Mouse (Mus musculus): Measurements from ENCODE around the gene Gatad1.
"Not testable (repeated sequence)": the region's sequence is repeated elsewhere in the genome, so short reads cannot be mapped to it uniquely, and the experiment has no call there.

- TF ChIP-seq CTCF (IDR thresholded peaks at IDR 0.05; ENCODE audit: low read depth, low read length); TAL1 (conservative IDR thresholded peaks at IDR 0.05; ENCODE audit: low read depth, low read length); POLR2AphosphoS5 (IDR thresholded peaks at IDR 0.05; ENCODE audit: insufficient replicate concordance, low read depth, low read length); GATA1 (IDR thresholded peaks at IDR 0.05; ENCODE audit: borderline replicate concordance, low read length); GATA2 (IDR thresholded peaks at IDR 0.05; ENCODE audit: borderline replicate concordance, low read depth, low read length): not testable (repeated sequence)
Observed at GRCm38 (mm10) chr5:3652903-3653575, 3.9 kb downstream of the Gatad1 start.
